Mouse (Mus musculus) left cerebral cortex, adult 2 months (tissue): ENCODE results near the gene Grik1. TPM values are rescaled to one million over a fixed set of nuclear protein-coding genes. Genes with fewer than 3 reads are reported as not detected.

Experiments used
- DNase-seq, 2 experiments: peaks; one replicate each; pipeline ENCODE4 v3.0.0; 2021 to 2022; ENCODE audit warnings: low spot score in 2 of 2, mixed read lengths in 1 of 2; ENCODE audit errors: extremely low spot score in 1 of 2
- H3K27ac ChIP-seq: fragments of 200-600 bp; 2 replicates; pipeline ENCODE4 v1.8.1; 2022
- H3K4me3 ChIP-seq: fragments of 200-600 bp; 2 replicates; pipeline ENCODE4 v1.8.1; 2022
- CTCF ChIP-seq: fragments of 200-600 bp; IDR thresholded peaks from 2 replicates; pipeline ENCODE4 v1.8.1; 2022; ENCODE audit warnings: antibody characterized with exemption, mild to moderate bottlenecking, moderate library complexity
- intact Hi-C: fragments of 180-260 bp; cut with DNase I; formaldehyde crosslinking; loops from one replicate; pipeline ENCODE4 v1.15.1; 2025
- total RNA-seq, 2 experiments: library from RNA; stranded (reverse); gene quantifications; 2 replicates each; pipeline ENCODE4 v1.2.3; 2021

Gene Grik1
- total RNA-seq, 2 experiments from 2014 or later = 20.7 to 22.8 TPM

DNA sequence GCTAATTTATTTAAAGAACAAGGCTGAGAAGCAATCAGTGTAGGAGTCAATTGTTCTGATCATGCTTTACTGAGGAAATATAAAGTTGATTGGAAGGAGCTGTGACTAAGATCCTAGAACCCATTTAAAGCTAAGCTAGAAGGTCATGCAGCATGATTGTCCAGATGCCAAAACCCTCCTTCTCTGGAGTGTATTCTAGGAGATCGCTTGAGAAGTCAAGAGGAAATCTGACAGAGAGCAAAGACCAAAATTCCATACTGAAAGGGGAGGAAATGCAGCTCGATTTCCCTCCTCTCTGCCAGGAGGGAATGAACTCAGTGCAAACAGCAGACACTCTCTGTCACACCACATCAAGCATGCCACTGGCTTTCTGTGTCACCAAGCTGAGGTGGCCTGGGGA lies 378.9 kb downstream of the Grik1 start:
- TF ChIP-seq CTCF = no peak
- intact Hi-C loops = no loop called here
- Histone ChIP-seq H3K4me3 (no peak overlapping the region), H3K27ac (no peak overlapping the region)
- no peak for DNase-seq

DNA sequence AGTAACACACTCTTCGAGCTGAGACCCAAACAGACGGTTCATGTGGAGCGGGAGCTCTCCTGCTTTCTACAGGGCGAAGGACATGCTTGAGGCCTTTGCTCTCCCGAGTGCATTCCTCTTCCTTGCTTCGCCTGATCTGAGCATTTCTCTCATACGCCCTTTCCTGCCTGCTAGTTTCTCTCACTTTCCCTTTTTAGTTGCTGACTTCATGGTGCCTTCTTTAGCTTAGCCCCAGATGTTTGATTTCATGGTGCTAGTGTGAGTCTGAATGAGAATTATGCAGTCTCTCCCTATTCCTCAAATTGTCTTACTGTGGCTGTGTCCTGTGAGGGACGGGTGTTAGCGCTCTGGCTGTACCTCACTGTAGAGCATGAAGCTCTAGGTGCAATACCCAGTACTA lies 388.0 kb downstream of the Grik1 start:
- DNase-seq = no peak
- no peak overlapping the region for H3K27ac ChIP-seq
- intact Hi-C loops = no loop called here
- TF ChIP-seq CTCF = no peak
- H3K4me3 ChIP-seq = no peak overlapping the region

DNA sequence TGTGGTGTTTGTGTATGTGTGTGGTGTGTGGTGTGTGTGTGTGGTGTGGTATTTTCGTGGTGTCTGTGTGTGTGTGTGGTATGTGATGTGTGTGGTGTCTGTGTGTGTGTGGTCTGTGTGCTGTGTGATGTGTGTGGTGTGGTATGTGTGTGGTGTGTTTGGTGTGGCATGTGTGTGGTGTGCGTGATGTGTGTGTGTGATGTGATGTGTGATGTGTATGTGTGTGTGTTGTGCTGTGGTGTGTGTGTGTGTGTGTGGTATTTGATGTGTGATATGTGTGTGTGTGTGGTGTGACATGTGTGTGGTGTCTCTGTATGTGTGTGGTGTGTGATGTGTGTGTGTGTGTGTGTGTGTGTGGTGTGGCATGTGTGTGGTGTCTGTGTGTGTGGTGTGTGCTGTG lies 388.9 kb downstream of the Grik1 start:
- Histone ChIP-seq H3K27ac (no peak overlapping the region), H3K4me3 (no peak overlapping the region)
- intact Hi-C loops = no loop called here
- DNase-seq = no peak
- TF ChIP-seq CTCF = no peak

DNA sequence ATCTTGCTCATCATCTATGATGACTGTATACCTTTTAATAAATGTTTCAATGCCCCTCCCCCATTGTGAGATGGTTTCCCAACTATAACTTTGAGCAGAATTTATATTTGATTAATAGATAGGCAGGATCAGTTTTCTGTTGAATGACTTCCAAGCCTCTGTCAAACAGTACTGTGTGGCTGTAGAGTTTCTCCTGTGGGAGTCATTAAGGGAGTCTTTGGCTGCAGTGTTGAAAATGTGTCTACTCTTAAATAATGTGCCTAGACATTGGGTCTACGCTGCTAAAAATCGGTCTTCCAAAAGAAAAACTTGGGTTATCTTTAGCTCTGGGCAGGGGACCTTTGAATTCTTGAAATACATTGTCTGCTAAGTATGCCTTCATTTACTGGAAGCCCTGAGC lies 414.1 kb downstream of the Grik1 start:
- DNase-seq = no peak
- TF ChIP-seq CTCF = no peak
- Histone ChIP-seq H3K27ac (no peak overlapping the region), H3K4me3 (no peak overlapping the region)
- intact Hi-C loops = no loop called here

DNA sequence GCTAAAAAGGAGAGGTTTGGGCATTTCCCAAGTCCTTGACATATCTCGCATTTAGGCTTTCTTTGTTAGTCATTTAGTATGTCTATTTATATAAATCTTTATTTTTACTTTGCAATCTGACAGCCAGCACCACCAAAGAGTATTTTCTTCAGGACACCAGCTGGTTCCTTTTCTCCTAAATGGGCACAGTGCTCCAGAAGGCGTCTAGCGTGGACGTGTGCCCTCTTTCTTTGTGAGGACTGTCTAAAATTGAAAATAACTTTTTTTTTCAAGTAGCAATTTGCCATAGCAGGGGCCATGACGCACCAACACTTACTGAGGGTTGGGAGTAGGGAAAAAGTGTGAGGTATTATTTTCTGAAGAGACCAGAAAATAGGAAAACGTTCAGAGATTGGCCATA lies 425.5 kb downstream of the Grik1 start:
- Histone ChIP-seq H3K4me3 (no peak overlapping the region), H3K27ac (no peak overlapping the region)
- TF ChIP-seq CTCF = no peak
- intact Hi-C loops = no loop called here
- no peak for DNase-seq

DNA sequence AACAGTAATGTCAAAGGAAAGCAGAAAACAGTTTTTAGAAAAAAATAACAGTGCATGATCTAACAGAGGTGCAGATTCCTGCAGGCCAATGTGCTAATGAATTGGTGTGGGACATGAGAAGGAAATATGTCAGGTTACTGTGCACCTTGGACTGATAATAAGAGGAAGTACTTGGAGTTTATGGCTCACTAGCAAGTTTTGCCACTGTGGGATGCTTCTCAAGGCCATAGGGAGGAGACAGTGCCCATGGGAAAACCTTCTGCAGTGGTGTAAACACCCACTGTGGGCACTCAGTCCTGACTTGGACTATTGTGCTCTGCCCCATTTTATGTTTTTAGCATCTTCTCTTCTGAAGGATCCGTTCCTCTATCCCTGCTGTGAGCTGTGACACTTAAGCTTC lies 428.3 kb downstream of the Grik1 start:
- Histone ChIP-seq H3K27ac (no peak overlapping the region), H3K4me3 (no peak overlapping the region)
- intact Hi-C loops = no loop called here
- no peak for DNase-seq
- TF ChIP-seq CTCF = no peak

DNA sequence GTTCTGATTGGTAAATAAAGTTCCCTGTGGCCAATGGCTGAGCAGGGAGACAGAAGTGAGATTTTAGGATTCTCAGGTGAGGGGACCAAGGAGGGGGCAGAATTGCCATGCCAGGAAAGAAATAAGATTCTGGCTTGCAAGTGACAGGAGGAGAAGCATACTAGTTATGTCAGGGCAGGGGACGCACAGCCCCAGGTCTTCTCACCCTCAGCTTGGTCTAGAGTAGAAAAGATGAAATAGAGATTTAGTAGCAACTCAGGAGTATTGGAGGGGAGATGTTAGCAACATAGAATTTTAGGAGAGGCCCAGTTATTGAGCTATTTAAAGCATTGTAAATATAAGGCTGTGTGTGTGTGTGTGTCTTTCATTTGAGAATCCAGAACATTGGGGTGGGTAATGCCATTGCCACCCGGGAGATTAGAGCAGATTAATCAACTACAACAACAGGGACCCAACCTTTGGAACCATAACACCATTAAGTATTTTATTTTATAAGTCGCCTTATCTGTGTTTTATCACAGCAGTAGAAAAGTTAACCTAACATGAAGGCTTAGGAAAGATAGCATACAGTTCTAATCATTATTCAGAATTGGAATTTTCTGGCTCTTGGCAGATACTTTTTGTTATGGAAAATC lies 436.5 kb downstream of the Grik1 start:
- intact Hi-C loops = no loop called here
- no peak overlapping the region for H3K4me3 ChIP-seq
- no peak for TF ChIP-seq CTCF
- DNase-seq = no peak
- H3K27ac ChIP-seq = no peak overlapping the region

DNA sequence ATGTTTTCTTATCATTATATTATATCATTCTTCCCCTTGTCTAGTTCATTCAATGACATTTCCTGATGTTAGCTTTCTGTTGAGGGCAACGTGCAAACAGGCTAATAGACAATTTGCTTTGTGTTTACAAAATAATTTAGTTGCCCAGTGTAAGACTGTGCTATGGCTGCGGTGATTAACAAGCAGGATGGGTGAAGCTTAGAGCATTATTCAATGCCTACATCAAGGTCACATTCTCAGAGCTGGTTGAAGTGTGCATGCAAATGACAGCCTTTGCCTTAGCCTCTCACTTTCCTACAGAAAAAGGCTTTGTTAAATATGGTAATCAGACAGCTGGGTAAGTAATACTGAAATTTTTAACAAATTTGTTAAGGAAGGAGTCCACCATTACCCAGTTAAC lies 438.5 kb downstream of the Grik1 start:
- no peak for DNase-seq
- no peak for TF ChIP-seq CTCF
- Histone ChIP-seq H3K27ac (no peak overlapping the region), H3K4me3 (no peak overlapping the region)
- intact Hi-C loops = no loop called here

DNA sequence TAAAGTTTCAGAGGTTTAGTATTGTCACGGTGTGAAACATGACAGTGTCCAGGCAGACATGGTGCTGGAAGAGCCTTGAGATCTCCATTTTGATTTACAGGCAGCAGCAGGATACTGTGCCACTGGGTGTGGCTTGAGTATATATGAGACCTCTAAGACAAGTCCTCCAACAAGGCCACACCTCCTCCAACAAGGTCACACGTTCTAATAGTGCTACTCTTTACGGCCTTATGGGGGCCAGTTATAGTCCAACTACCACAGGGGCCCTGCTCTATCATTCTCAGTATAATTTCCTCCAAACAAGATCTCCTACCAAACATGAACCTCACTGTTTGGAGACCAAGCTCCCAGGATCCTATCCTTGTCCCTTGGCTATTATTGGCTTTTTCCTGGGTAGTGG lies 441.3 kb downstream of the Grik1 start:
- H3K4me3 ChIP-seq = no peak overlapping the region
- no peak overlapping the region for H3K27ac ChIP-seq
- intact Hi-C loops = loop anchor here (10.0 kb wide), 1 partner anchor 1916 kb away; no protein-coding TSS in a partner anchor
- DNase-seq = no peak
- no peak for TF ChIP-seq CTCF

Other genes starting within 250 kb of the Grik1 start
- gene Cldn17, start 216.7 kb upstream of the Grik1 start, total RNA-seq = not detected